Mouse (Mus musculus) limb, embryonic 13.5 days (tissue): ENCODE measurements at regions not wholly inside any gene's neighbourhood (a gene's known extent, or its start where the extent isn't known, plus 50 kb on each side); places are given as distances from the start of the nearest gene placed in this dataset.

Experiments used
- ATAC-seq: fragments of 200-750 bp; cut with Nextera tagmentation; 2 replicates; pipeline ENCODE4 v1.8.0; 2017; ENCODE audit warnings: low read depth, moderate number of reproducible peaks, moderate TSS enrichment; ENCODE audit not compliant: low FRiP score
- H3K27ac ChIP-seq: fragments of 300-500 bp; sonication (generic); 2 replicates; pipeline ENCODE4 v1.5.1; 2015; ENCODE audit warnings: inconsistent platforms, mild to moderate bottlenecking, moderate library complexity
- H3K27me3 ChIP-seq: fragments of 300-500 bp; sonication (generic); 2 replicates; pipeline ENCODE4 v1.6.1; 2015; ENCODE audit warnings: mild to moderate bottlenecking, inconsistent platforms
- H3K36me3 ChIP-seq: fragments of 300-500 bp; sonication (generic); 2 replicates; pipeline ENCODE4 v1.6.1; 2015; ENCODE audit warnings: inconsistent platforms, mild to moderate bottlenecking, moderate library complexity
- H3K4me1 ChIP-seq: fragments of 300-500 bp; sonication (generic); 2 replicates; pipeline ENCODE4 v1.6.1; 2015; ENCODE audit warnings: inconsistent platforms
- H3K4me2 ChIP-seq: fragments of 300-500 bp; sonication (generic); replicated peaks from 2 replicates; pipeline ENCODE4 v1.6.1; 2015; ENCODE audit warnings: inconsistent platforms, mild to moderate bottlenecking, moderate library complexity
- H3K4me3 ChIP-seq: fragments of 300-500 bp; sonication (generic); 2 replicates; pipeline ENCODE4 v1.5.1; 2015; ENCODE audit warnings: moderate library complexity, mild to moderate bottlenecking, inconsistent platforms
- H3K9ac ChIP-seq: fragments of 300-500 bp; sonication (generic); 2 replicates; pipeline ENCODE4 v1.6.1; 2015; ENCODE audit warnings: mild to moderate bottlenecking, inconsistent platforms
- H3K9me3 ChIP-seq: fragments of 300-500 bp; sonication (generic); 2 replicates; pipeline ENCODE4 v1.6.1; 2016; ENCODE audit warnings: inconsistent platforms
- WGBS: fragments of 180-500 bp; shearing (Covaris S2); methylation state at CpG from one replicate; pipeline ENCODE4 v1.1.7; 2015; 5-methylcytosine and 5-hydroxymethylcytosine counted together

DNA sequence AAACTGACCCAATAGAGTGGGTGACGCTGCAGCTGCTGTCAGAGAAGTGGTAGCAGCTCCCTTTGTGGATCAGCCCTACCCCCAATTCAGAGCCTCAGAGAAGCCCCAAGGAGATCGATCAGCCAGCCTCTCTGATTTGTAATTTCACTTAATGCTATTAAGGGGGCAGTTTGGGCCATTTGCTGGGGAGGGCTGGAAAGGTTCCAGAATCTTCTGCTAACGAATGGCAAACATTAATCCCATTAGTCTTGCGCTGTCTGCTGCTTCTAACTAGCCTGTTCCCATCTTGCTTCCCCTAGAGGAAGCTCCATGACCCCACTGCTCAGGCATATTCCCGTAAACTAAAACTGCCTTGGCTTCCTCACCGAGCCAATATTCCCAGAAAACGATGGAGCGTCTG is 59.9 kb upstream of the Lrrn2 start:
- ATAC-seq = no peak
- Histone ChIP-seq H3K27me3 (peaks cover 29% of the 10 kb centered on the region), H3K4me1 (peaks cover 3% of the 10 kb centered on the region), H3K4me2 (no peak overlapping the region), H3K9ac (no peak overlapping the region), H3K27ac (no peak overlapping the region), H3K9me3 (no peaks in the 10 kb centered on the region), H3K4me3 (no peak overlapping the region), H3K36me3 (no peaks in the 10 kb centered on the region)
- WGBS = 43% methylated on average over 8 of the region's 8 CpGs

DNA sequence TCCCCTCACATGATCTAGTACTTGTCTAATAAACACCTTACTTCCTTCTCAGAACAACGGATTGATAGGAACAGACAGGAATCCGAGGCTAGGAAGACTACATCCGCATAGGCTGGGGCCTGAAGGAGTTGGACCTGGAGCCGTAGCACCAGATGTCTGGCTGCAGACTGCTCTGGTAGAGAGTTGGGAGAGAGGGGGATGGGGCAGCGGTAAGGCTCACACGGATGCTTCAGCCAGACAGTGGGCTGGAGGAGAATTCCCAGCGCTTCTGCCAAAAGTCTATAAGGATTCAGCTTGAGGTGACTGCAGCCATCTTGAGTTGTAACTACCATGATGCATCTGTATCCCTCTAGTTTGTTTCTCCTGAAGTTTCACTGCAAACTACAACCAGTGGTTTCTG is 61.8 kb upstream of the Lrrn2 start:
- peaks cover 3% of the 10 kb centered on the region for H3K4me1 ChIP-seq
- H3K4me2 ChIP-seq = no peak overlapping the region
- no peaks in the 10 kb centered on the region for H3K36me3 ChIP-seq
- 45% methylated on average over 7 of the region's 7 CpGs for WGBS
- no peak for ATAC-seq
- no peaks in the 10 kb centered on the region for H3K9me3 ChIP-seq
- H3K4me3 ChIP-seq = no peak overlapping the region
- H3K27me3 ChIP-seq = peaks cover 46% of the 10 kb centered on the region
- no peak overlapping the region for H3K27ac ChIP-seq
- H3K9ac ChIP-seq = no peak overlapping the region

DNA sequence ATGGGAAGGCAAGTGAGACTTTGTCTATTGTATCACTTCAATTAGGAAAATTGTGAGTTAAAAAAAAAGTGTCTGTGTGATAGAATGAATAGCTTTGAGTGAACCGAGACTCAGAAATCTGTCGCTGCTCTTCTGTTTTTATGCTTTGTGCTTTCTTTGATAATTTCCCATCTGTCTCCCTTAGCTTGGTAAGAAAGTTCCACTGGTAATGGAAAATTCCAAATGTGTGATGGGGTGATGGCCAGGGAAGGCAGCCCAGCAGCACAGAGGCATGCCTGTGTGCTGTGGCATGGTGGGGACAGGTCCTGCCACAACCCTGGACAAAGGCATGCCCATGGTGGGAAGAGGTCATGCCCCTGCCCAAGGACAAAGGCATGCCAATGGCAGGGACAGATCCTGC is 62.7 kb upstream of the Lrrn2 start:
- Histone ChIP-seq H3K9ac (no peak overlapping the region), H3K9me3 (no peaks in the 10 kb centered on the region), H3K4me1 (peaks cover 1% of the 10 kb centered on the region), H3K4me2 (no peak overlapping the region), H3K36me3 (no peaks in the 10 kb centered on the region), H3K27ac (no peak overlapping the region), H3K4me3 (no peak overlapping the region), H3K27me3 (peaks cover 53% of the 10 kb centered on the region)
- WGBS = 90% methylated on average over 2 of the region's 2 CpGs
- no peak for ATAC-seq

DNA sequence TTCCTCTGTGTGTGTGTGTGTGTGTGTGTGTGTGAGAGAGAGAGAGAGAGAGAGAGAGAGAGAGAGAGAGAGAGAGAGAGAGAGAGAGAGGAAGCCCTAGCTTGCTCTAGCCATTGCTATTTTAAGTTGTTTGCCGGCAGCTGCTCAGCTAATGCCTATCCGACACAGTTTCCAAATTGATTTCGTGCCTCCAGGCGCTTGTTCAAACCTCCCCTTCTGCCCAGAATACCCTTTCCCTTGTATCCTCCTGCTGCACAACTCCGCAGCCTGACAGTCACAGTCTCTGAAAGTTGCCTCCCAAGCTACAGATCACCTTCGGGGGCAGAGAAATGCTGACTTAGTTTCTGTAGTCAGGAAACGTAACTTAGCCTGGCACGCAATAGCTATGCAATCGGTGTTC is 63.9 kb upstream of the Nfasc start:
- 81% methylated on average over 9 of the region's 9 CpGs for WGBS
- no peaks in the 10 kb centered on the region for H3K4me1 ChIP-seq
- no peak for ATAC-seq
- H3K4me2 ChIP-seq = no peak overlapping the region
- peaks cover 28% of the 10 kb centered on the region for H3K27me3 ChIP-seq
- no peak overlapping the region for H3K27ac ChIP-seq
- no peak overlapping the region for H3K9ac ChIP-seq
- H3K9me3 ChIP-seq = no peaks in the 10 kb centered on the region
- no peaks in the 10 kb centered on the region for H3K36me3 ChIP-seq
- no peak overlapping the region for H3K4me3 ChIP-seq

DNA sequence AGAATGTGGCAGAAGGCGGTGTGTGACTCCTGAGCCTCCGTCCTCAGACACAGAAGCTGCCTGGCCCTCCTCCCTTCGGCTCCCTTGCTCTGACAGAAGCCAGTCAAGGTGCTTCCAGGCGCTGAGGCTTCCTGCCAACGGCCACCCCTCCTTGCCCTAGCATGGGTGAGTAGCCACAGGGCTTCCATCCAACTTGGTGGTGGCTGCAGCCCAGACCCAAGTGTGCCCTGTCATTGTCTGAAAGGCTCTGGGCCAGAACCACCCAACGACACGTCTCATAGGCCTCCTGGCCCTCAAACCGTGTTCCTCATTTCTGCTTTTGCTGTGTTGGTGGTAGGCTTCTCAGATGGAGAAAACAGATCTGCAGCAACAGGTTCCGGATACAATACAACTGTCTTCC is 62.2 kb upstream of the Nfasc start:
- no peak overlapping the region for H3K27ac ChIP-seq
- H3K9ac ChIP-seq = no peak overlapping the region
- ATAC-seq = no peak
- H3K9me3 ChIP-seq = no peaks in the 10 kb centered on the region
- 77% methylated on average over 9 of the region's 9 CpGs for WGBS
- H3K4me2 ChIP-seq = no peak overlapping the region
- no peak overlapping the region for H3K4me3 ChIP-seq
- H3K27me3 ChIP-seq = peaks cover 37% of the 10 kb centered on the region
- no peaks in the 10 kb centered on the region for H3K4me1 ChIP-seq
- H3K36me3 ChIP-seq = no peaks in the 10 kb centered on the region

DNA sequence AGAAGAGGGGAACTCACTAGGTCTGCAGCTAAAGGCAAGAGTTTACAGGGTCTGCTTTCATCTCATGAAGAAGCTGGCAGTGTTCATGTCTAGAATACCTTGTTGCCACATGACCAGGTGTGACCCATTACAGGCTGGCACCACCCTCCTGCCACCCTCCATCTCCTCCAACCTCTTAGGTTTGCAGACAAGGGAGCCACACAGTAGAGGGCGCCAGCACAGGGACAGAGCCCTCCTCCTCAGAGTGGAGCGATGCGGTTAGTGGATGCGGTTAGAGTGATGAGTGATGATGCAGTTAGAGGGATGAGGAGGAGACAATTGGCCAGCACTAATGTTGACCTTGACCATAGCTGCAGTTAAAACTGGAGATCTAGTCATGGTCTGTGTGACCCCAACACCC is 60.8 kb upstream of the Nfasc start:
- Histone ChIP-seq H3K4me2 (no peak overlapping the region), H3K9me3 (no peaks in the 10 kb centered on the region), H3K4me1 (no peaks in the 10 kb centered on the region), H3K27ac (no peak overlapping the region), H3K9ac (no peak overlapping the region), H3K36me3 (no peaks in the 10 kb centered on the region), H3K4me3 (no peak overlapping the region), H3K27me3 (peaks cover 43% of the 10 kb centered on the region)
- 33% methylated on average over 4 of the region's 4 CpGs for WGBS
- ATAC-seq = no peak

DNA sequence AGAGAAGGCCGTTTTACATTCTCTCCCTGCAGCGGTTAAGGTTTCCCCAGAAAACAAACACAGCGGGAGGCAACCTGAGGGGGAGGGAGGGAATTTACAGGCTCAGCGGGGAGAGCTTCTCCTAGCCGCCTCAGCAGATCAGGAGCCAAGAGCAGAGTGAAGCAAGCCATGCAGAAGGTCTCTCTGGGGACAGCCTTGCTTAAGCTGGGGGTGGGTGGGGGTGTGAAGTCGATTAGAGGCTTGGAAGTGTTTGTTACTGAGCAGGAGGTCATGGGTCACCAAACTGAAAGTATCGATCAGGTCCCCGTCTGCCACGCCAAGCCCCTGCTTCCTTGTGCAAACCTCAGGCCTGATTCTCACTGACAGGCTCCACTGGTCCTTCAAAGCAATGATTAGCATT is 58.7 kb upstream of the Nfasc start:
- H3K4me2 ChIP-seq = no peak overlapping the region
- ATAC-seq = no peak
- H3K27ac ChIP-seq = no peak overlapping the region
- no peak overlapping the region for H3K9ac ChIP-seq
- no peaks in the 10 kb centered on the region for H3K9me3 ChIP-seq
- H3K4me3 ChIP-seq = no peak overlapping the region
- peaks cover 43% of the 10 kb centered on the region for H3K27me3 ChIP-seq
- no peaks in the 10 kb centered on the region for H3K36me3 ChIP-seq
- no peaks in the 10 kb centered on the region for H3K4me1 ChIP-seq
- WGBS = under 1% methylated on average over 9 of the region's 9 CpGs

DNA sequence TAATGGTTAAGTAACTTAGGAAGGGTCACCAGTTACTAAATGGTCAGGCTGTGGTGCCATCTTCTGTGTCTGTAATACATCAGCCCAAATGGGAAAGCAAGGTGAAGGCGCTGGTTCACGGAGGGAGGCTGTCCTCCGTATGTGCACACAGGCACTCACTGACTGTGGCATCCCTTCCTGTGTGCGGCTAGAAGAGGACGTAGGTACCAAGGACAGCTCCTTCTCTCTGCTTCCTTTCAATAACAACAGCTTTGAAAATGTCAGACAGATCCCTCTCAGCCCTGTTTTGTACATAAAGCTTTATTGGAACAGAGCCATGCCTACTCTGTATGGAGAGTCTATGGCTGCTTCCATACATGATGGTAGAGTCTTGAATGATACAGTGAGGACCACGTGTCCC is 57.7 kb upstream of the Nfasc start:
- H3K27me3 ChIP-seq = peaks cover 43% of the 10 kb centered on the region
- ATAC-seq = no peak
- 1% methylated on average over 6 of the region's 6 CpGs for WGBS

DNA sequence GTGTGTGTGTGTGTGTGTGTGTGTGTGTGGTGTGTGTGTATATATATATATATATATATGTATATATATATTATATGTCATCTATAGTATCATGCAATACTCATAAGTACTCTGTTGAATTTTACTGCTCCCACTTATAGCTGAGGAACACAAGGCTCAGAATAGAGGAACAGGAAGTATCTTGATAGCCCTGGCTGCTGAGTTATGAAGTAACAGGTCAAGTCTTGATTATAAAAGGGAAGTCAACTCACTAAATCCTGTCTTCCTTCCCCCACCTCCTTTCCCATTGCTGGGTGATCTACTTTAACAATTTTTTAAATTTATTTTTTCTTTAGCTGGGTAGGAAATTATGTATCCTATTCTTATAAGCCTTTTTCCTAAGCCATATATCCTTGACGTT is 52.9 kb upstream of the Nfasc start:
- H3K9me3 ChIP-seq = no peaks in the 10 kb centered on the region
- H3K9ac ChIP-seq = no peak overlapping the region
- H3K27ac ChIP-seq = no peak overlapping the region
- H3K4me1 ChIP-seq = no peaks in the 10 kb centered on the region
- H3K27me3 ChIP-seq = peaks cover 13% of the 10 kb centered on the region
- no peak for ATAC-seq
- H3K4me3 ChIP-seq = no peak overlapping the region
- 90% methylated on average over 1 of the region's 1 CpGs for WGBS
- H3K36me3 ChIP-seq = no peaks in the 10 kb centered on the region
- no peak overlapping the region for H3K4me2 ChIP-seq

More for the DNA sequence above, 57.7 kb upstream of the Nfasc start:
- H3K36me3 ChIP-seq = no peaks in the 10 kb centered on the region
- no peak overlapping the region for H3K27ac ChIP-seq
- H3K9ac ChIP-seq = no peak overlapping the region
- H3K4me3 ChIP-seq = no peak overlapping the region
- H3K4me1 ChIP-seq = no peaks in the 10 kb centered on the region
- H3K4me2 ChIP-seq = no peak overlapping the region
- no peaks in the 10 kb centered on the region for H3K9me3 ChIP-seq
